Mouse (Mus musculus) myocyte (in vitro differentiated cells): Measurements from ENCODE around the gene Klhdc3.

Experiments
- CEBPB ChIP-seq: IDR thresholded peaks from 2 replicates; pipeline ENCODE4 v1.6.1; 2011; ENCODE audit warnings: mild to moderate bottlenecking, moderate library complexity; ENCODE audit not compliant: poor library complexity, insufficient read depth, severe bottlenecking
- POLR2A ChIP-seq: IDR thresholded peaks from one replicate; pipeline ENCODE4 v1.6.1; 2011; ENCODE audit warnings: low read depth, mild to moderate bottlenecking, control low read depth, moderate library complexity; ENCODE audit not compliant: insufficient read length
- TCF12 ChIP-seq: IDR thresholded peaks from one replicate; pipeline ENCODE4 v1.6.1; 2011; ENCODE audit warnings: mild to moderate bottlenecking, control low read depth; ENCODE audit not compliant: poor library complexity, insufficient read depth, severe bottlenecking
- USF1 ChIP-seq: IDR thresholded peaks from one replicate; pipeline ENCODE4 v1.6.1; 2011; ENCODE audit warnings: low read depth, mild to moderate bottlenecking, control low read depth, moderate library complexity

GRCm38 (mm10) chr17:46628471-46628790 is 52.3 kb downstream of the Klhdc3 start:
- TF ChIP-seq CEBPB = no peak
- TF ChIP-seq TCF12 = no peak
- no peak for TF ChIP-seq USF1
- no peak for TF ChIP-seq POLR2A
